Mouse (Mus musculus): ENCODE measurements around the gene Vmn1r221. TPM values are rescaled to one million over a fixed set of nuclear protein-coding genes. Genes with fewer than 3 reads are reported as not detected.
A peak's percentile ranks its signal among the peaks of the same experiment; 100 is the strongest.
"Not testable (repeated sequence)": the region's sequence is repeated elsewhere in the genome, so short reads cannot be mapped to it uniquely, and the experiment has no call there.

Gene Vmn1r221
- polyA plus RNA-seq (2016; fragmentation: Nextera tagmentation; extraction: Ambion mirVana): not detected in 2 replicates

GRCm38 (mm10) chr13:23213827-23214226 lies at the start of gene Vmn1r221:
Gene Vmn1r221, plus strand, starts transcription at chr13:23214127.
- not testable (repeated sequence) for H3K4me1 ChIP-seq (replicated peaks); H3K36me3 ChIP-seq; DNase-seq (ENCODE audit: low spot score); H3K27ac ChIP-seq; H3K27me3 ChIP-seq (ENCODE audit: insufficient read depth, poor library complexity, severe bottlenecking); H3K9me3 ChIP-seq; H3K4me3 ChIP-seq
- WGBS: 89% methylated on average over 2 of the region's 2 CpGs

DNA sequence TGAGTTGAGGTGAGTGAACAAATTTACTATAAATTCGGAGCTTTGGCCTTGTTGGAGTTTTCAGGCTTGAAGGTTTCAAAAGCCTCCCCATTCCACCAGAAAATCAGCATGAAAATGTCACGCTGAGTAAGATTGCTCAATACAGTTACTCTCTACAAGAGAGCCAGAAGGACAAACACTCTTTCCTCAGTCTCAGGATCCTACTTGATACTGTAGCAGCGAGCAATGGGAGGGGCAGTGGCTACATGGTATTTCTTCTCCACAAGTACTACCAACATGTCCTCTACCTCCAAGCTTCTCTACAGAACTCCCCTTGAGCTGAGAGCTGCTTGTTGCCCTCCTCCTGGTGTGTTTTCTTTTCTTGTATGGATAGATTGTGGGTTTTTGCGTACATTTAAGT lies 47.5 kb upstream of the Vmn1r221 start:
- not testable (repeated sequence) for H3K36me3 ChIP-seq, H3K27ac ChIP-seq
- WGBS: 86% methylated on average over 4 of the region's 4 CpGs

GRCm38 (mm10) chr13:23187875-23188274 lies 26.1 kb upstream of the Vmn1r221 start, which contains the start of gene Vmn1r220:
Gene Vmn1r220, minus strand, starts transcription at chr13:23187975.
- 89% methylated on average over 2 of the region's 2 CpGs for WGBS
- 0 out of 2 replicates have a peak, but pooled peaks cover 2% of the 10 kb centered on the region for H3K9me3 ChIP-seq
- no peak for DNase-seq (ENCODE audit: low spot score)

More for the DNA sequence above, 47.5 kb upstream of the Vmn1r221 start:
- not testable (repeated sequence) for H3K9me3 ChIP-seq; H3K27me3 ChIP-seq (ENCODE audit: insufficient read depth, poor library complexity, severe bottlenecking); H3K4me1 ChIP-seq (replicated peaks); H3K4me3 ChIP-seq; DNase-seq (ENCODE audit: low spot score)

DNA sequence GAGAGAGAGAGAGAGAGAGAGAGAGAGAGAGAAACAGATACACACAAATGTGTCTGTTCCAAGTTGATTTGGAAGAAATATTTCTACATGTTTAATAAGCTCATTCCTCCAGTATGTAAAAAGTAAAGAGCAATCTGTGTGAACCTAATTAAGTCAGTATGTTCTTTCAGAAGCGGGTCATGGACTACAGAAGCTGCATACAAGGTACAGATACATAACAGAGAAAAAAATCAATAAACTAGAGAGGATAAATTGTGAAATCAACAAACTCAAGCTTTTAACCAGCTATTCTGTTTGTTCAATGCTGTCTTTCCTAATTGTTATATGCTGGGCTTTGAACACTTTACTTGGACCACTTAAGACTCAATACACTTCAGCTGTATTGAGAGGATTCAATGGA lies 10.0 kb upstream of the Vmn1r221 start:
- not testable (repeated sequence) for H3K36me3 ChIP-seq
- WGBS: 91% methylated on average over 1 of the region's 1 CpGs

More at GRCm38 (mm10) chr13:23187875-23188274, 26.1 kb upstream of the Vmn1r221 start, which contains the start of gene Vmn1r220:
- H3K4me3 ChIP-seq: no peak within 1 kb of the TSS
- no peaks in the 10 kb centered on the region for H3K4me1 ChIP-seq (replicated peaks)
- H3K27ac ChIP-seq: no peak within 1 kb of the TSS
- H3K36me3 ChIP-seq: no peaks in the 10 kb centered on the region
- no peaks in the 10 kb centered on the region for H3K27me3 ChIP-seq (ENCODE audit: insufficient read depth, poor library complexity, severe bottlenecking)

DNA sequence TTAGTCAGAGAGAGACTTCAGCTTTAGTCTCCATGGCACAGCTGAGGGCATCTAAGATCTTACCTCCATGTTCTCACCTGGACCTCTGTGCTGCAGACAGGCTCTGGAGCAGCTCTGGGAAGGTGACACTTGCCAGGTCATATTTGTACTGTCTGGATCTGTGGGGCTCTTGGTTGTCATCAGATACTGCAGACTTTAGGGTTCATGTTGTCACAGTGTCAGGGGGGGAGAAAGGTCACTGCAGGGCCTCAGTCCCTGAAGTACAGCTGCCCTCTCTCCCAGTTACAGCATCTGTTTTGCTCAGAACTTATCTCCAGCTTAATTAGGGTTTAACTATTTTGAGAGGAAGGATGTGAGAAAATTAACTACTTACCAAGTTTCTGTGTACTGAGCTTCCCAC lies 21.9 kb downstream of the Vmn1r221 start, which contains the start of gene Vmn1r222:
Vmn1r222 (minus strand) TSS at position 101 of the 400 bp plus-strand sequence.
- not testable (repeated sequence) for H3K27ac ChIP-seq; H3K36me3 ChIP-seq; DNase-seq (ENCODE audit: low spot score); H3K4me3 ChIP-seq; H3K27me3 ChIP-seq (ENCODE audit: insufficient read depth, poor library complexity, severe bottlenecking); H3K9me3 ChIP-seq; H3K4me1 ChIP-seq (replicated peaks)

More for the DNA sequence above, 10.0 kb upstream of the Vmn1r221 start:
- H3K27me3 ChIP-seq (ENCODE audit: insufficient read depth, poor library complexity, severe bottlenecking); H3K9me3 ChIP-seq; DNase-seq (ENCODE audit: low spot score); H3K27ac ChIP-seq; H3K4me1 ChIP-seq (replicated peaks); H3K4me3 ChIP-seq: not testable (repeated sequence)

- H3K27ac ChIP-seq: not testable (repeated sequence)
- WGBS: 85% methylated on average over 1 of the region's 1 CpGs
These were observed 32.9 kb downstream of the Vmn1r221 start, which contains the start of gene Vmn1r223 for GRCm38 (mm10) chr13:23246834-23247233. Gene Vmn1r223, plus strand, starts transcription at chr13:23247134.

DNA sequence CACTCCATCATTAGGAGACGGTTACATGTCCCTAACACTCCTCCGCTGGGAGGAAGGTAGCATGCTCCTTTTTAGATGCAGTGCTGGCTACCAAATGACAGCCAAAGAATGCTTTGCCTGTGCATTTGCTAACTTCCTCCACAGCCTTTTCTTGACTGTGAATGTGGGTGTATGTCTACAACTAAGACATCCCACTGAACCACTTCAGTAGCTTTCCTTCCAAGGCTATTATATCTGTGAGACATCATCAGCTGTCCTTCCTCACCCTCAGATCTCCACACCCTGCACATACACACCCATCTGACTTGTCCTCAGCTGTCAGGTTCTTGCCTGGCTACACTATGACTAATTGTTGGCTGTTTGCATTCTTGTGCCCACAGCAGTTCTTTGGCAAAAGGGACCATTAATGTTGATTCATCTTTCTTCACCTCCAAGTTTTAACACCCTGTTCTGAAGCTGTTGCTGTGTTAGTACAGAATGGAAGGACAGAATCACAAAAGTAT lies 44.7 kb downstream of the Vmn1r221 start:
- DNase-seq (ENCODE audit: low spot score): no peak
- 0 out of 2 replicates have a peak, but pooled peaks cover 3% of the 10 kb centered on the region for H3K9me3 ChIP-seq
- 84% methylated on average over 2 of the region's 2 CpGs for WGBS
- H3K4me3 ChIP-seq: no peak overlapping the region
- no peaks in the 10 kb centered on the region for H3K27me3 ChIP-seq (ENCODE audit: insufficient read depth, poor library complexity, severe bottlenecking)
- H3K27ac ChIP-seq: no peak overlapping the region
- H3K4me1 ChIP-seq (replicated peaks): no peaks in the 10 kb centered on the region
- no peaks in the 10 kb centered on the region for H3K36me3 ChIP-seq

More at GRCm38 (mm10) chr13:23246834-23247233, 32.9 kb downstream of the Vmn1r221 start, which contains the start of gene Vmn1r223:
- DNase-seq (ENCODE audit: low spot score); H3K4me1 ChIP-seq (replicated peaks); H3K9me3 ChIP-seq; H3K27me3 ChIP-seq (ENCODE audit: insufficient read depth, poor library complexity, severe bottlenecking); H3K4me3 ChIP-seq; H3K36me3 ChIP-seq: not testable (repeated sequence)

DNA sequence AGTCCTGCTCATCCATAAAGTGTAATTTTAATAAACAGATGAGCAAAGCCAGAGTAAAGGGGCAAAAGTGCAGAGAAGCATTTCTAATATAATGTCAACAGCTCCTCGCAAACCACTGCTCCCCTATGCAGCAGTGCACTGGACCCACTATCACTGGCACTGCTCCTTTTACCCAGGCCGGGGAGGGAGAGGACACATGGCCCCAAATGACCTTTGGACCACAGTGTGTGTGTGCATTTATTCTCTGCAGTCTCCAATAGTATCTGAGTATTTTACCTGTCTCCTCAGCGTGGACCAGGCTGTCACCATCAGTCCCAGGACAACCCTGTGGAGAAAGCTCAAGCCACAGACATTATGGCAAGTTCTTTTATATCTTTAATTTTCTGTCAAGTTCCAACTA lies 54.7 kb downstream of the Vmn1r221 start:
- not testable (repeated sequence) for DNase-seq (ENCODE audit: low spot score); H3K27ac ChIP-seq; H3K9me3 ChIP-seq; H3K4me3 ChIP-seq; H3K27me3 ChIP-seq (ENCODE audit: insufficient read depth, poor library complexity, severe bottlenecking); H3K36me3 ChIP-seq; H3K4me1 ChIP-seq (replicated peaks)
- WGBS: 84% methylated on average over 3 of the region's 3 CpGs

GRCm38 (mm10) chr13:23269127-23269526 lies 55.2 kb downstream of the Vmn1r221 start:
- H3K27ac ChIP-seq; H3K4me1 ChIP-seq (replicated peaks); DNase-seq (ENCODE audit: low spot score); H3K4me3 ChIP-seq; H3K27me3 ChIP-seq (ENCODE audit: insufficient read depth, poor library complexity, severe bottlenecking); H3K36me3 ChIP-seq; H3K9me3 ChIP-seq: not testable (repeated sequence)
- 51% methylated on average over 4 of the region's 4 CpGs for WGBS

DNA sequence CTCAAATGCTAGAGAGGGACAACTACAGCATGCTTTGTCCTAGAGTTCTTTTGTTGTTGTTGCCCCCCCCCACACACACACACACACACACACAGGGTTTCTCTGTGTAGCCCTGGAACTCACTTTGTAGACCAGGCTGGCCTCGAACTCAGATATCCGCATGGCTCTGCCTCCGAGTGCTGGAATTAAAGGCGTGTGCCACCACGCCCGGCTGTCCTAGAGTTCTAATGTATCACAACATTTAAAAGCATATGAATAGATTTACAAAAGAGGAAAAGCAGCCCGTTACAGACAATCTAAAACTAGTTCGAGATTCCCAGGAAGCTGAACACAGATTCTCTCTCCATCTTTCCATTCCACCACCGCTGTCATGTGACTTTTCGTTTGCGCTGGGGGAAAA lies 55.8 kb downstream of the Vmn1r221 start:
- H3K27ac ChIP-seq: no peak overlapping the region
- DNase-seq (ENCODE audit: low spot score): peak; percentile 16
- peak overlapping the region; percentile 50 for H3K4me3 ChIP-seq
- no peaks in the 10 kb centered on the region for H3K27me3 ChIP-seq (ENCODE audit: insufficient read depth, poor library complexity, severe bottlenecking)
- H3K36me3 ChIP-seq: no peaks in the 10 kb centered on the region
- H3K4me1 ChIP-seq (replicated peaks): peaks cover 6% of the 10 kb centered on the region; the same call in 1 of the 2 replicates
- 25% methylated on average over 11 of the region's 11 CpGs for WGBS
- H3K9me3 ChIP-seq: no peaks in the 10 kb centered on the region

DNA sequence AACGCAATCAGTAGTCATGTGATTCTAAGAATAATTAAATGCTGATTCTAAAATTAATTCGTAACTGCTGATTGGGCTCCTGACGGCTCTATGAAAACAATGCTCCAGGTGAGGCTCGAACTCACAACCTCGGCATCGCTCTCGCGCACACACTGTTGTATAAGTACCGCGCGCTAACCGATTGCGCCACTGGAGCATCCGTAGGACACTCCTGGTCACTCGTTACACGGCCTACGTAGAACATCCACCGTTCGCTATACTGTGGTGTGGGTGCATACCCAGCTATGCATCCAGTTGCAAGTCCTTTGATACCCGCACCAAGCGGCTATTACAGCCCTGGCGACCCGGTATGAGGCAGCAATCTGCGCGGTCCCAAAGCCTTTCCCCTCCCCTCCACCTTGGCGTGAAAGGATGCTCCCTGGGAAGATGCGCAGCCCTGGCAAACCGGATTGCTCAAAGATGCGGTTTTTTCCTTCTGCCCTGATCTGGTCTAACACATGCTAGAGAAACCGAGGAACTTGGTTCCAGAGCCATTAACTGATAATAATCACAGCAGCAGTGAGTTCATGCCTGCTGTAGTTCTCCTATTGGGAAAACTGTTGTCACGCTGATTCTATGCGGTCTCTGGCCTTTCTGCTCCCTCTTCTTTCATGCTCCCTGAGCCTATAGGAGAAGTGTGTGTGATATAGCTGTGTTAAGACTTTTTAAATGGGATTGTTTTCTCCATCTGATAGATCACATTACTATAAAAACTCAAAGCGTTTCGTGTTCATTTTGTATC lies 56.6 kb downstream of the Vmn1r221 start:
- 2% methylated on average over 34 of the region's 34 CpGs for WGBS
- Histone ChIP-seq H3K36me3 (no peaks in the 10 kb centered on the region), H3K4me3 (peak overlapping the region; percentile 50), H3K9me3 (no peaks in the 10 kb centered on the region), H3K27ac (no peak overlapping the region), H3K4me1 (replicated peaks) (peaks cover 6% of the 10 kb centered on the region; the same call in 1 of the 2 replicates), H3K27me3 (ENCODE audit: insufficient read depth, poor library complexity, severe bottlenecking) (no peaks in the 10 kb centered on the region)
- DNase-seq (ENCODE audit: low spot score): peak; percentile 78

Data from hindbrain, embryonic 10.5 days (tissue).